Mouse (Mus musculus) heart, embryonic 16.5 days (tissue): ENCODE measurements around the gene Cks2. TPM values are rescaled to one million over a fixed set of nuclear protein-coding genes. Genes with fewer than 3 reads are reported as not detected.

Experiments
- ATAC-seq: fragments of 200-750 bp; cut with Nextera tagmentation; replicated peaks from 2 replicates; pipeline ENCODE4 v1.8.0; 2017; ENCODE audit warnings: moderate number of reproducible peaks; ENCODE audit not compliant: insufficient read depth, low FRiP score; ENCODE audit errors: extremely low read depth
- H3K27ac ChIP-seq: fragments of 300-500 bp; sonication (generic); 2 replicates; pipeline ENCODE4 v1.5.1; 2014; ENCODE audit warnings: mild to moderate bottlenecking, low read length, control low read depth, moderate library complexity
- H3K27me3 ChIP-seq: fragments of 300-500 bp; sonication (generic); 2 replicates; pipeline ENCODE4 v1.6.1; 2014; ENCODE audit warnings: low read length, mixed read lengths; ENCODE audit not compliant: control insufficient read depth, insufficient read depth
- H3K36me3 ChIP-seq: fragments of 300-500 bp; sonication (generic); 2 replicates; pipeline ENCODE4 v1.6.1; 2014; ENCODE audit not compliant: control insufficient read depth, insufficient read depth
- H3K4me1 ChIP-seq: fragments of 300-500 bp; sonication (generic); 2 replicates; pipeline ENCODE4 v1.6.1; 2014; ENCODE audit warnings: low read length, mixed read lengths; ENCODE audit not compliant: control insufficient read depth, insufficient read depth
- H3K4me2 ChIP-seq: fragments of 300-500 bp; sonication (generic); 2 replicates; pipeline ENCODE4 v1.6.1; 2014; ENCODE audit warnings: low read depth, mild to moderate bottlenecking, control low read depth, low read length
- H3K4me3 ChIP-seq: fragments of 300-500 bp; sonication (generic); 2 replicates; pipeline ENCODE4 v1.5.1; 2014; ENCODE audit warnings: mild to moderate bottlenecking, control low read depth, low read length
- H3K9ac ChIP-seq: fragments of 300-500 bp; sonication (generic); 2 replicates; pipeline ENCODE4 v1.6.1; 2014; ENCODE audit warnings: low read length, control low read depth
- H3K9me3 ChIP-seq: fragments of 300-500 bp; sonication (generic); replicated peaks from 2 replicates; pipeline ENCODE4 v1.6.1; 2016; ENCODE audit warnings: low read length; ENCODE audit not compliant: control insufficient read depth
- WGBS: fragments of 180-500 bp; shearing (Covaris S2); extraction: QIAGEN DNeasy Blood & Tissue Kit; methylation state at CpG from one replicate; pipeline ENCODE4 v1.1.7; 2014; 5-methylcytosine and 5-hydroxymethylcytosine counted together
- polyA plus RNA-seq: library from polyadenylated mRNA; unstranded; fragments of >200 nt; fragmentation: Nextera tagmentation; extraction: Ambion mirVana; gene quantifications from 2 replicates; pipeline ENCODE4 v1.2.1, GENCODE M21; 2015

Cks2 gene
- polyA plus RNA-seq = 231 and 263 TPM in 2 replicates

DNA sequence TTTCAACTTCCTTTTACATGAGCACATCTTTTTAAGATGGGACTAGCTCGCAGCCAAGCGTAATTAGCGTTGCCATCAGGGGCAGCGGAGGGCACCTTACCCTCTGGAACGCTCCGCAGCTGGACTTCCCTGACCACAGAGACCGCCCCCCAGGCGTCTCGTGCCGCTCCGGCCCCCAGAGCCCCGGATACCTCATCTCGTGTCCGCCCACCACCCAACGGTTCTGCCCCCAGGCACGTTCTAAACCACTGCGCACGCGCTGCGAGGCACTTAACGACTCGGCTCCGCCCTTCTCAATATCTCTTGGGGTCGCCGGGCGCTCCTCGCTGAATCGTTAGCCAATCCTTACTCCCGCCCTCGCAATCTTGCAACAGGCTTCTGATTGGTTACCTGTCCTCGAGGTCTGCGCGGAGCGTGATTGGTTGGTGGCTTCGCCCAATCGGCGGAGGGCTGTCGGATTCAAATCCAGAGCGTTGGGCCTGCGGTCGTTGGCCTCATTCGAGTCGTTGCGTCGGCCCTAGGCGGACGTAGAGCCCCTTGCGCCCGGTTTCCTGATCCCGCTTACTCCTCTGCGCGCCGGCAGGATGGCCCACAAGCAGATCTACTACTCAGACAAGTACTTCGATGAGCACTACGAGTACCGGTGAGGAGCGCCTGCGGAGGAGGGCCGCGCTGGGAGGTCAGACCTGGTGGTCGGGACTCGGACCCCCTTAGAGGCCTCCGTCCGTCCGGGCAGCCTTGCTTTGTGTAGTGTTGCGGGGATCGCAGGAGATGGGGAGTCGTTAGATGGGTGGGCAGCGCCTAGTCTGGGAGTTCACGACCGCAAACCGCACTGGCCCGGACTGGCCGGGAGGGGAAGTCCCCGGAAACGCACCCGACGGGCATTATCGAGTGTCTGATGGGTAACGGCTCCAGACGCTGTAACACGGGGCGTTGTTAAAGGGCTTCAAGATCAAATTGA is at the start of gene Cks2:
Gene Cks2, plus strand, starts transcription at position 404 of the 961 bp plus-strand sequence.
- peak within 1 kb of the TSS; percentile 73 for H3K4me2 ChIP-seq
- peak within 1 kb of the TSS; percentile 84 for H3K9ac ChIP-seq
- no peaks in the 10 kb centered on the region for H3K9me3 ChIP-seq
- under 1% methylated on average over 83 of the region's 83 CpGs for WGBS
- H3K27ac ChIP-seq = peak within 1 kb of the TSS; percentile 86
- peak within 1 kb of the TSS; percentile 81 for H3K4me3 ChIP-seq
- peaks cover 19% of the 10 kb centered on the region for H3K4me1 ChIP-seq
- no peaks in the 10 kb centered on the region for H3K27me3 ChIP-seq
- H3K36me3 ChIP-seq = peaks cover 3% of the 10 kb centered on the region; the same call in 1 of the 2 replicates
- ATAC-seq = peak; percentile 96

- Histone ChIP-seq H3K27me3 (peaks cover 8% of the 10 kb centered on the region; the same call in 1 of the 2 replicates), H3K4me3 (peak overlapping the region; percentile 54), H3K9me3 (no peaks in the 10 kb centered on the region), H3K9ac (no peak overlapping the region), H3K36me3 (no peaks in the 10 kb centered on the region), H3K4me2 (peak overlapping the region; percentile 94), H3K4me1 (peaks cover 6% of the 10 kb centered on the region), H3K27ac (no peak overlapping the region)
- no peak for ATAC-seq
- 48% methylated on average over 11 of the region's 11 CpGs for WGBS
These were observed 49.6 kb upstream of the Cks2 start for GRCm38 (mm10) chr13:51595404-51595803.

DNA sequence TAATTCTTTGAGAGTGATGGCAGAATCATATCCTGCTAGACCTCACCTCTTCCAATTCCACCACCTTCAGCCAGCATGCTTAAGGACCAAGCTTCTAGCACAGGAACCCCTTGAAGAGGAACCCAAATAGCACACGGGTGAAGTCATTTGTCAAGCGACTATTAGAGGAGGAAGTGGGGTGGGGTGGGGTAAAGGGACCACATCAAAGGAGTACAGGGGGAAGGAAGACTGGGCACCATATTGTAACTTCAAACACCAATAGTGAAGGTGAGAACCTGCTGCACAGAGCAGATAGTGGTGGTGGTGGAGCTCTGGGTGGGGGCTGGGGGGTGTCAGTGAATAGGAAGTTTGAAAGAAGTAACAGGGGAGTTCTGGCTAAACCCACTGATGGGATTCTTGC is 47.0 kb upstream of the Cks2 start:
- peaks cover 8% of the 10 kb centered on the region; the same call in 1 of the 2 replicates for H3K27me3 ChIP-seq
- no peak for ATAC-seq
- no peak overlapping the region for H3K27ac ChIP-seq
- H3K9me3 ChIP-seq = no peaks in the 10 kb centered on the region
- 46% methylated on average over 2 of the region's 2 CpGs for WGBS
- H3K9ac ChIP-seq = no peak overlapping the region
- H3K4me3 ChIP-seq = no peak overlapping the region
- H3K4me2 ChIP-seq = no peak overlapping the region
- peaks cover 6% of the 10 kb centered on the region for H3K4me1 ChIP-seq
- H3K36me3 ChIP-seq = no peaks in the 10 kb centered on the region

GRCm38 (mm10) chr13:51600169-51600568 is 44.9 kb upstream of the Cks2 start:
- Histone ChIP-seq H3K27me3 (peaks cover 6% of the 10 kb centered on the region; the same call in 1 of the 2 replicates), H3K36me3 (no peaks in the 10 kb centered on the region), H3K9me3 (no peaks in the 10 kb centered on the region), H3K4me3 (no peak overlapping the region), H3K27ac (no peak overlapping the region), H3K4me2 (no peak overlapping the region), H3K9ac (no peak overlapping the region), H3K4me1 (peaks cover 2% of the 10 kb centered on the region; the same call in 1 of the 2 replicates)
- whole genome bisulfite sequencing = 80% methylated on average over 8 of the region's 8 CpGs
- no peak for ATAC-seq

DNA sequence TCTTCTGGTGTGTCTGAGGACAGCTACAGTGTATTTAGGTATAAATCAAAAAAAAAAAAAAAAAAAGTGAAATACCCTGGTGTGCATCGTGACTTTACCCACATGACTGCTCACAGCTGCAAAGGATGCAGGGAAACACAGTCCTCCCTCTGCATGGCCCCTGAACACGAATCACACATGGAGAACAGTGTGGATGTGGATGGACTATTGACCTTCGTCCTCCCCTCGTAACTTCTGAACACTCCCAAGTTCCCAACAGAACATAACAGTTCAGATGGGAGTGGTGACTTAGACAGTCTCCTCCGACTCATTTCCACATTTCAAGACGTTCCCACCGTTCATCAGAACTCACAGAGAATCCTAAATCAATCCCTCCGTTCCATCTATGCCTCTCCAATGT is 42.3 kb upstream of the Cks2 start:
- no peaks in the 10 kb centered on the region for H3K4me1 ChIP-seq
- no peak overlapping the region for H3K4me3 ChIP-seq
- H3K9ac ChIP-seq = no peak overlapping the region
- no peaks in the 10 kb centered on the region for H3K9me3 ChIP-seq
- 68% methylated on average over 8 of the region's 8 CpGs for WGBS
- H3K4me2 ChIP-seq = no peak overlapping the region
- no peak for ATAC-seq
- no peaks in the 10 kb centered on the region for H3K27me3 ChIP-seq
- H3K36me3 ChIP-seq = no peaks in the 10 kb centered on the region
- H3K27ac ChIP-seq = no peak overlapping the region

DNA sequence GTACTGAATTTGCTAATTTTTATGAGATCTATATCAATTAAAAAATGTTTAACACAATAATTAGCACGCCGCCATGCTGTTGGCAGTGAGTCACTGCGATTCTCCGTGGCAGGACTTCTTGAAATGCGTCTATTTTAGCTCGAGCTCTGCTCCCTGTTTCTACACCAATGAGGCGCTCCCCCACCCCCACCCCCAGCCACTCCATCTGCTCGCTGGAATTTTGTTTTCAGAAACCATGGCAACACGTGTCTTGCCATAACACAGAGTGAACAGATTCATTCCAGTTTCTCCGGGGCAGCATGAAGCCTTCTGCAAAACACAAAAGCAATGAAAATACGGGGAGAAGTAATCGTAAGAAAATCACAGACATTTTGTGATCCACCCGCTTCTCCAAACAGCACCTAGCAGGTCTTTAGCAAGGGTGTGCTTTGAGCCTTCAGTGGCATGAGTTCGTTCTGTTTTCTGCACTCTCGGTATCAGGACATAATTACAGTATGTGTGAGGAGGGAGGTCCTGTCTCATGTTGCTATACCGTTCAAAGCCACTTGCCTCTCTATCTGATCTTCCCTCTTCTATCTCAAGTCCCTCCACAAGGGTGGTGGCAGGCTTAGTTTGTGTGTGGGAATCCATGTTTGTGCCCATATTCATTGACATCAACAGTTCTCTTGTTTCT is 41.7 kb upstream of the Cks2 start:
- no peak overlapping the region for H3K27ac ChIP-seq
- WGBS = 25% methylated on average over 16 of the region's 16 CpGs
- peak overlapping the region; percentile 1; the same call in 1 of the 2 replicates for H3K4me3 ChIP-seq
- H3K27me3 ChIP-seq = no peaks in the 10 kb centered on the region
- peak overlapping the region; percentile 51 for H3K4me2 ChIP-seq
- no peaks in the 10 kb centered on the region for H3K9me3 ChIP-seq
- H3K4me1 ChIP-seq = no peaks in the 10 kb centered on the region
- no peak overlapping the region for H3K9ac ChIP-seq
- no peaks in the 10 kb centered on the region for H3K36me3 ChIP-seq
- 0 out of 2 replicates have a peak, but pooled peaks have one; percentile 23 for ATAC-seq

GRCm38 (mm10) chr13:51603894-51604244 is 41.2 kb upstream of the Cks2 start:
- H3K36me3 ChIP-seq = no peaks in the 10 kb centered on the region
- H3K27me3 ChIP-seq = no peaks in the 10 kb centered on the region
- H3K4me3 ChIP-seq = no peak overlapping the region
- H3K4me1 ChIP-seq = no peaks in the 10 kb centered on the region
- no peak overlapping the region for H3K9ac ChIP-seq
- H3K4me2 ChIP-seq = no peak overlapping the region; the same call in 1 of the 2 replicates
- WGBS = 45% methylated on average over 4 of the region's 4 CpGs
- no peak overlapping the region for H3K27ac ChIP-seq
- H3K9me3 ChIP-seq = no peaks in the 10 kb centered on the region
- ATAC-seq = no peak

- Histone ChIP-seq H3K27me3 (no peaks in the 10 kb centered on the region), H3K9ac (no peak overlapping the region), H3K36me3 (no peaks in the 10 kb centered on the region), H3K4me1 (no peaks in the 10 kb centered on the region), H3K27ac (no peak overlapping the region), H3K9me3 (no peaks in the 10 kb centered on the region), H3K4me2 (no peak overlapping the region), H3K4me3 (no peak overlapping the region)
- ATAC-seq = no peak
- 93% methylated on average over 7 of the region's 7 CpGs for WGBS
These were observed 35.8 kb upstream of the Cks2 start for GRCm38 (mm10) chr13:51609231-51609630.

GRCm38 (mm10) chr13:51611060-51611459 is 34.0 kb upstream of the Cks2 start:
- no peak for ATAC-seq
- H3K36me3 ChIP-seq = no peaks in the 10 kb centered on the region

More at GRCm38 (mm10) chr13:51611060-51611459, 34.0 kb upstream of the Cks2 start:
- no peak overlapping the region for H3K27ac ChIP-seq
- H3K9me3 ChIP-seq = no peaks in the 10 kb centered on the region
- 9% methylated on average over 9 of the region's 9 CpGs for WGBS
- H3K9ac ChIP-seq = no peak overlapping the region
- H3K27me3 ChIP-seq = no peaks in the 10 kb centered on the region
- no peak overlapping the region for H3K4me3 ChIP-seq
- H3K4me2 ChIP-seq = peak overlapping the region; percentile 31
- no peaks in the 10 kb centered on the region for H3K4me1 ChIP-seq
